Mouse (Mus musculus) midbrain, postnatal 0 days (tissue): ENCODE results near the gene Gm9736. TPM values are rescaled to one million over a fixed set of nuclear protein-coding genes. Genes with fewer than 3 reads are reported as not detected.
"Not testable (repeated sequence)": the region's sequence is repeated elsewhere in the genome, so short reads cannot be mapped to it uniquely, and the experiment has no call there.

Experiments
- ATAC-seq: fragments of 200-750 bp; cut with Nextera tagmentation; 2 replicates; pipeline ENCODE4 v1.8.0; 2017; ENCODE audit warnings: moderate number of reproducible peaks, mild to moderate bottlenecking, moderate TSS enrichment, moderate library complexity; ENCODE audit not compliant: low FRiP score
- DNase-seq: peaks from one replicate; pipeline ENCODE4 v3.0.0-alpha.2; 2015; ENCODE audit warnings: low spot score
- H3K27ac ChIP-seq: fragments of 300-500 bp; sonication (generic); 2 replicates; pipeline ENCODE4 v1.5.1; 2014; ENCODE audit warnings: low read depth, mild to moderate bottlenecking, low read length, mixed read lengths
- H3K27me3 ChIP-seq: fragments of 300-500 bp; sonication (generic); 2 replicates; pipeline ENCODE4 v1.6.1; 2014; ENCODE audit warnings: low read length, control low read depth, mixed read lengths; ENCODE audit not compliant: insufficient read depth
- H3K36me3 ChIP-seq: fragments of 300-500 bp; sonication (generic); 2 replicates; pipeline ENCODE4 v1.6.1; 2014; ENCODE audit warnings: low read length, control low read depth, mixed read lengths; ENCODE audit not compliant: insufficient read depth
- H3K4me1 ChIP-seq: fragments of 300-500 bp; sonication (generic); 2 replicates; pipeline ENCODE4 v1.6.1; 2014; ENCODE audit warnings: mild to moderate bottlenecking, control low read depth, antibody characterized with exemption, low read length, mixed read lengths; ENCODE audit not compliant: insufficient read depth
- H3K4me2 ChIP-seq: fragments of 300-500 bp; sonication (generic); 2 replicates; pipeline ENCODE4 v1.6.1; 2014; ENCODE audit warnings: low read depth, mild to moderate bottlenecking, low read length, mixed read lengths; ENCODE audit not compliant: poor library complexity, severe bottlenecking
- H3K4me3 ChIP-seq: fragments of 300-500 bp; sonication (generic); 2 replicates; pipeline ENCODE4 v1.5.1; 2014; ENCODE audit warnings: low read depth, mild to moderate bottlenecking, low read length, moderate library complexity
- H3K9ac ChIP-seq: fragments of 300-500 bp; sonication (generic); replicated peaks from 2 replicates; pipeline ENCODE4 v1.6.1; 2014; ENCODE audit warnings: mild to moderate bottlenecking, low read length, moderate library complexity, mixed read lengths; ENCODE audit not compliant: poor library complexity, severe bottlenecking
- H3K9me3 ChIP-seq: fragments of 300-500 bp; sonication (generic); 2 replicates; pipeline ENCODE4 v1.6.1; 2016; ENCODE audit warnings: low read length, control low read depth
- CTCF ChIP-seq: IDR thresholded peaks from 2 replicates; pipeline ENCODE4 v1.5.1; 2016; ENCODE audit warnings: antibody characterized with exemption, mild to moderate bottlenecking
- WGBS: fragments of 180-500 bp; shearing (Covaris S2); extraction: QIAGEN DNeasy Blood & Tissue Kit; methylation state at CpG from one replicate; pipeline ENCODE4 v1.1.7; 2014; 5-methylcytosine and 5-hydroxymethylcytosine counted together
- polyA plus RNA-seq: library from polyadenylated mRNA; unstranded; fragments of >200 nt; fragmentation: Nextera tagmentation; extraction: Ambion mirVana; gene quantifications from 2 replicates; pipeline ENCODE4 v1.2.1, GENCODE M21; 2015
- total RNA-seq: library from RNA; depleted of rRNA; stranded (reverse); fragments of >200 nt; gene quantifications from 2 replicates; pipeline ENCODE4 v1.2.3, GENCODE M21; 2014

Gene Gm9736
- total and polyA plus RNA-seq, 2 experiments from 2014 or later: not detected

DNA sequence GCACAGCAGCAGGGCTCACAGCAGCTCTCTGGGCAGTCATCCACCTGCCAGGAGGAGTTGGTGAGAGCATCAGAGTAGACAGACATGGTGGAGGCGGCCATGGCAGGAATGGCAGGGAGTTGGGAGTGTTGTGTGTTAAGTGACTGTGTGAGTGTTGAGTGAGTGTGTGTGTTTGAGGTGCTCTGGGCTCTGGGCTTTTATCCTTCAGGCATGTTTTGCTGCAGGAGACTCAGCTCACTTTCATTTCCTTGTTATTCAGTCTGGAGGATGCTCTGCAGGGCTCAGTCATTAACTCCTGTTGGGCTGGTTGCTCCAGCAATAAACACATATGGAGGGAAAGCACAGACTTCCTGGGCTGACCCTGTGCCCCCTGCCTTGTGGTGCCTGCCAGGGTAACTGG is 31.3 kb upstream of the Gm9736 start, which contains the start of gene Gm3250:
Gene Gm3250 (minus strand): TSS at position 101 of the 400 bp plus-strand sequence.
- H3K9me3 ChIP-seq, H3K4me1 ChIP-seq, H3K36me3 ChIP-seq, H3K27ac ChIP-seq, ATAC-seq, DNase-seq, H3K27me3 ChIP-seq, H3K4me2 ChIP-seq, H3K9ac ChIP-seq, H3K4me3 ChIP-seq: not testable (repeated sequence)
- no CpG with 5 or more reads among the region's 1 CpGs for WGBS

DNA sequence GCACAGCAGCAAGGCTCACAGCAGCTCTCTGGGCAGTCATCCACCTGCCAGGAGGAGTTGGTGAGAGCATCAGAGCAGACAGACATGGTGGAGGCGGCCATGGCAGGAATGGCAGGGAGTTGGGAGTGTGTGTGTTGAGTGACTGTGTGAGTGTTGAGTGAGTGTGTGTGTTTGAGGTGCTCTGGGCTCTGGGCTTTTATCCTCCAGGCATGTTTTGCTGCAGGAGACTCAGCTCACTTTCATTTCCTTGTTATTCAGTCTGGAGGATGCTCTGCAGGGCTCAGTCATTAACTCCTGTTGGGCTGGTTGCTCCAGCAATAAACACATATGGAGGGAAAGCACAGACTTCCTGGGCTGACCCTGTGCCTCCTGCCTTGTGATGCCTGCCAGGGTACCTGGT is 25.7 kb upstream of the Gm9736 start, which contains the start of gene Gm7138:
Gene Gm7138 (minus strand): TSS at position 101 of the 400 bp plus-strand sequence.
- not testable (repeated sequence) for H3K27ac ChIP-seq, H3K4me1 ChIP-seq, H3K9ac ChIP-seq, H3K4me3 ChIP-seq, H3K27me3 ChIP-seq, H3K9me3 ChIP-seq, ATAC-seq, H3K4me2 ChIP-seq, DNase-seq, H3K36me3 ChIP-seq
- WGBS: 70% methylated on average over 1 of the region's 1 CpGs

- H3K4me2 ChIP-seq, ATAC-seq: not testable (repeated sequence)
- 88% methylated on average over 1 of the region's 3 CpGs for WGBS
Measured at GRCm38 (mm10) chr10:77772142-77772541, 21.0 kb upstream of the Gm9736 start.

GRCm38 (mm10) chr10:77771225-77771624 is 20.1 kb upstream of the Gm9736 start, which contains the start of gene Gm3238:
Gm3238 (minus strand) TSS chr10:77771325.
- H3K27ac ChIP-seq, DNase-seq, H3K4me2 ChIP-seq, H3K4me3 ChIP-seq, H3K4me1 ChIP-seq, H3K27me3 ChIP-seq, H3K36me3 ChIP-seq, ATAC-seq, H3K9me3 ChIP-seq, H3K9ac ChIP-seq: not testable (repeated sequence)
- no CpG with 5 or more reads among the region's 1 CpGs for WGBS

More at GRCm38 (mm10) chr10:77772142-77772541, 21.0 kb upstream of the Gm9736 start:
- H3K9me3 ChIP-seq, H3K4me3 ChIP-seq, H3K4me1 ChIP-seq, H3K36me3 ChIP-seq, DNase-seq, H3K27ac ChIP-seq, H3K27me3 ChIP-seq, H3K9ac ChIP-seq: not testable (repeated sequence)

GRCm38 (mm10) chr10:77769727-77770126 is 18.6 kb upstream of the Gm9736 start:
- ATAC-seq (no peak), DNase-seq (no peak)
- Histone ChIP-seq H3K4me2 (no peak overlapping the region), H3K4me1 (no peaks in the 10 kb centered on the region), H3K36me3 (no peaks in the 10 kb centered on the region), H3K27ac (no peak overlapping the region), H3K4me3 (no peak overlapping the region), H3K27me3 (no peaks in the 10 kb centered on the region), H3K9ac (no peak overlapping the region), H3K9me3 (0 out of 2 replicates have a peak, but pooled peaks cover 4% of the 10 kb centered on the region)
- no peak for TF ChIP-seq CTCF
- WGBS: 90% methylated on average over 1 of the region's 1 CpGs

GRCm38 (mm10) chr10:77759582-77759981 is 8.4 kb upstream of the Gm9736 start, which contains the start of gene Gm3233:
Gm3233 (minus strand) TSS chr10:77759682.
- not testable (repeated sequence) for DNase-seq, ATAC-seq, H3K36me3 ChIP-seq, H3K27me3 ChIP-seq, H3K4me3 ChIP-seq, H3K9me3 ChIP-seq, H3K27ac ChIP-seq, H3K4me1 ChIP-seq, H3K4me2 ChIP-seq, H3K9ac ChIP-seq
- no CpG with 5 or more reads among the region's 1 CpGs for WGBS
